In the genomic region with DNA sequence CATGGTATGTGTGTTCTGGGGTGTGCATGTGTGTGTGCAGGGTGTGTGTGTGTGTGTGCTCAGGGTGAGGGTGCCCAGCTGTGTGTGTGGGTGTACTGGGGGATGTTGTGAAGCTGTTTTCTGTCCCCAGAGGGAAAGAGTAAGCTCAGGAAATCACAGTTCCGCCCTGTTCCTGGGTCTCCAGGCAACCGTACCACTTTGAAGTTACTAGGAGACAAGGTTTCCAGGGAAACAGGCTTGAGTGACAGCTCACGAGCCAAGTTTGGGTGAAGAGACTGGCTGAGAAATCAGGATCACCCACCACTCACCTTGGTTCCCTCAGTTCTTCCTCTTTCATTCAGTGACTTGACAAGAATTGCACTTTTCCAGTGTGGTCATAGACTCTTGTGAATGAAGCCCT, we compare ENCODE assay signal across 13 mouse cellular contexts. TPM values are rescaled to one million over a fixed set of nuclear protein-coding genes. Genes with fewer than 3 reads are reported as not detected.
DNase-seq lines count a peak whose midpoint lies in the region; ATAC-seq lines count a peak whose summit lies in the region.
"Had no signal": no experiment of that assay in that cellular context is flagged by ENCODE, and none has a peak within 500 bp of the region (broad histone marks: within the 10 kb centered on the region; RNA-seq: fewer than 3 reads in every experiment).

No protein-coding gene starts in this region.

- DNase-seq in right cerebral cortex, adult 18-20 months: peak; percentile 80
- DNase-seq in right cerebral cortex, postnatal 25 days: no peak
- peak; percentile 60 to 73 for DNase-seq in frontal cortex, postnatal 36 days (ENCODE audit: low spot score in 2 of 2)
- peak; percentile 89 for DNase-seq in midbrain, embryonic 11.5 days (ENCODE audit: low spot score, missing footprints)
- DNase-seq in heart, postnatal 25 days (ENCODE audit: low spot score): no peak
- no peak for DNase-seq in heart, postnatal 4 days
- DNase-seq: lung, postnatal 10 days had no signal

- no peak overlapping the region for H3K9ac ChIP-seq in midbrain, embryonic 11.5 days (ENCODE audit: low read length)
- H3K9ac ChIP-seq in intestine, embryonic 15.5 days: no peak overlapping the region
- H3K9ac ChIP-seq: embryonic facial prominence, embryonic 12.5 days; limb, embryonic 12.5 days had no signal

- H3K36me3 ChIP-seq in midbrain, embryonic 11.5 days (ENCODE audit: control insufficient read depth, insufficient read depth, low read length): no peaks in the 10 kb centered on the region
- no peaks in the 10 kb centered on the region for H3K36me3 ChIP-seq in intestine, embryonic 15.5 days
- H3K36me3 ChIP-seq: embryonic facial prominence, embryonic 12.5 days; limb, embryonic 12.5 days had no signal

- H3K4me3 ChIP-seq in midbrain, embryonic 11.5 days (ENCODE audit: low read depth, low read length): no peak overlapping the region
- no peak overlapping the region for H3K4me3 ChIP-seq in intestine, embryonic 15.5 days (replicated peaks)
- H3K4me3 ChIP-seq: embryonic facial prominence, embryonic 12.5 days; limb, embryonic 12.5 days had no signal

- no peaks in the 10 kb centered on the region for H3K9me3 ChIP-seq in midbrain, embryonic 11.5 days (ENCODE audit: control insufficient read depth, low read length)
- no peaks in the 10 kb centered on the region for H3K9me3 ChIP-seq in intestine, embryonic 15.5 days
- H3K9me3 ChIP-seq: embryonic facial prominence, embryonic 12.5 days; G1E; limb, embryonic 12.5 days had no signal

- H3K4me2 ChIP-seq in midbrain, embryonic 11.5 days: no peak overlapping the region
- H3K4me2 ChIP-seq in intestine, embryonic 15.5 days (replicated peaks): no peak overlapping the region
- H3K4me2 ChIP-seq: embryonic facial prominence, embryonic 12.5 days; limb, embryonic 12.5 days had no signal

- H3K27me3 ChIP-seq in midbrain, embryonic 11.5 days (ENCODE audit: control insufficient read depth, insufficient read depth, low read length): no peaks in the 10 kb centered on the region
- no peaks in the 10 kb centered on the region for H3K27me3 ChIP-seq in intestine, embryonic 15.5 days (replicated peaks)

- no peak for ATAC-seq in midbrain, embryonic 11.5 days (ENCODE audit: low FRiP score)
- ATAC-seq in intestine, embryonic 15.5 days: no peak
- ATAC-seq: intestine, postnatal 0 days had no signal

- H3K4me1 ChIP-seq in midbrain, embryonic 11.5 days (ENCODE audit: control insufficient read depth, insufficient read depth, low read length): peaks cover 10% of the 10 kb centered on the region
- H3K4me1 ChIP-seq in intestine, embryonic 15.5 days (replicated peaks): 0 out of 2 replicates have a peak, but pooled peaks cover 3% of the 10 kb centered on the region

- intact Hi-C loops in heart, postnatal 25 days (cut with DNase I): no loop called here

- H3K27ac ChIP-seq in midbrain, embryonic 11.5 days (ENCODE audit: low read depth, low read length): no peak overlapping the region
- no peak overlapping the region for H3K27ac ChIP-seq in intestine, embryonic 15.5 days
- H3K27ac ChIP-seq: embryonic facial prominence, embryonic 12.5 days; limb, embryonic 12.5 days had no signal

- 3% methylated on average over 3 of the region's 3 CpGs for WGBS in midbrain, embryonic 11.5 days
- 20% methylated on average over 3 of the region's 3 CpGs for WGBS in intestine, embryonic 15.5 days

RNA-seq across cellular contexts. Expression of gene Swsap1, which starts 2.0 kb away (rescaled TPM):
- polyA plus RNA-seq in midbrain, embryonic 11.5 days (2014; fragmentation: Nextera tagmentation; extraction: Ambion mirVana): 20.3 and 22.3 TPM in 2 replicates
- 5.2 and 5.7 TPM in 2 replicates for polyA plus RNA-seq in intestine, embryonic 15.5 days (2015; fragmentation: Nextera tagmentation; extraction: Ambion mirVana)
- 1 to 10 TPM; 5.8 to 7.4 TPM for total RNA-seq in heart, postnatal 25 days (2021)
- total RNA-seq in heart, postnatal 4 days (2021): 1 to 10 TPM; 8.8 to 9.0 TPM

RNA-seq across cellular contexts. Expression of gene Epor, which starts 9.7 kb away (rescaled TPM):
- polyA plus RNA-seq in midbrain, embryonic 11.5 days (2014; fragmentation: Nextera tagmentation; extraction: Ambion mirVana): 3.4 and 5.2 TPM in 2 replicates
- polyA plus RNA-seq in intestine, embryonic 15.5 days (2015; fragmentation: Nextera tagmentation; extraction: Ambion mirVana): 4.0 and 4.3 TPM in 2 replicates
- 1 to 10 TPM in 1 of 2 experiments, under 1 TPM in 1; 0.83 to 1.6 TPM for total RNA-seq in heart, postnatal 25 days (2021)
- total RNA-seq in heart, postnatal 4 days (2021): 1 to 10 TPM; 1.7 to 2.1 TPM

RNA-seq across cellular contexts. Expression of gene Plppr2, which starts 16.8 kb away (rescaled TPM):
- polyA plus RNA-seq in midbrain, embryonic 11.5 days (2014; fragmentation: Nextera tagmentation; extraction: Ambion mirVana): 19.1 and 22.2 TPM in 2 replicates
- 6.9 and 7.0 TPM in 2 replicates for polyA plus RNA-seq in intestine, embryonic 15.5 days (2015; fragmentation: Nextera tagmentation; extraction: Ambion mirVana)
- 1 to 10 TPM; 1.5 to 2.0 TPM for total RNA-seq in heart, postnatal 25 days (2021)
- total RNA-seq in heart, postnatal 4 days (2021): 1 to 10 TPM; 3.0 to 3.1 TPM

RNA-seq across cellular contexts. Expression of gene Tmem205, which starts 26.2 kb away (rescaled TPM):
- 30.6 and 35.7 TPM in 2 replicates for polyA plus RNA-seq in midbrain, embryonic 11.5 days (2014; fragmentation: Nextera tagmentation; extraction: Ambion mirVana)
- polyA plus RNA-seq in intestine, embryonic 15.5 days (2015; fragmentation: Nextera tagmentation; extraction: Ambion mirVana): 71.7 and 81.7 TPM in 2 replicates
- total RNA-seq in heart, postnatal 25 days (2021): 10 to 100 TPM; 39.4 to 46.2 TPM
- 10 to 100 TPM; 20.1 to 21.3 TPM for total RNA-seq in heart, postnatal 4 days (2021)

RNA-seq across cellular contexts. Expression of gene Ccdc159, which starts 26.3 kb away (rescaled TPM):
- polyA plus RNA-seq in midbrain, embryonic 11.5 days (2014; fragmentation: Nextera tagmentation; extraction: Ambion mirVana): 2.4 and 3.4 TPM in 2 replicates
- polyA plus RNA-seq in intestine, embryonic 15.5 days (2015; fragmentation: Nextera tagmentation; extraction: Ambion mirVana): 3.1 and 4.2 TPM in 2 replicates
- 1 to 10 TPM; 1.8 to 2.8 TPM for total RNA-seq in heart, postnatal 25 days (2021)
- total RNA-seq in heart, postnatal 4 days (2021): 1 to 10 TPM in 1 of 2 experiments, under 1 TPM in 1; 0.83 to 1.2 TPM
- total RNA-seq: granulocyte monocyte progenitor cell, adult 5-6 weeks had no signal

Comparison
In these comparisons a context has a peak if more than half of its experiments do, and no peak if none do; other contexts are left out.
1. DNase-seq: peak in right cerebral cortex, adult 18-20 months (single experiment), frontal cortex, postnatal 36 days (2 of 2) and midbrain, embryonic 11.5 days (single experiment); none in right cerebral cortex, postnatal 25 days (single experiment), heart, postnatal 25 days (single experiment) and heart, postnatal 4 days (single experiment).